Mouse (Mus musculus): ENCODE data around the gene B3gnt7. TPM values are rescaled to one million over a fixed set of nuclear protein-coding genes. Genes with fewer than 3 reads are reported as not detected.

B3gnt7 gene
- total and polyA plus RNA-seq, 2 experiments from 2014 or later: 10.6 to 11.7 TPM

DNA sequence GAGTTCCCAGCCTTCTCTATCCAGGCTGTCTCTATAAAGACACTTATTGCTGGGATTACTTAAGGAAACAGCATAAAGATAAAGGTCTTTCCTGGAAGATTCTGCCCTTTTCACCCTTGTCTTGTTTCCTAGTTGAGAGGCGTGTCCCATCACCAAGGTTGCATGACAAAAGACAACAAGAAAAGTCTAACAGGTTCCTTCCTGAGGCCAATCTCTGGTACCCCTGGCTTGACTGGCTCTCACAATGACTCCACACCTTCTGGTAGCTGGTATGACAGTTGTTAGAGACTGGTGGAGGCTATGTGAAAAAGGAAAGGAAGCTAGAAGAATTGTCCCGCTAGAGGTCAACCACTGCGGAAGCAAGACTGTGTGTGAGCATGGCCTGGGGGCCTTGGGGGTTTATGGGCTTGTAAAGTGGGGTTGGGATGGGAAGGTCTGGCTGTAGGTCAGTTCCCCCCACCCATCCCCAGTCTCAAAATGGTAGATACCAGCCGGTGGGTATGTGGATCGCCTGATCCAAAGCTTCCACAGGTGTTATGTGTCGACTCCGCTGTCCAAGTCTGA lies 6.7 kb downstream of the B3gnt7 start:
- no peak overlapping the region for H3K27ac ChIP-seq (ENCODE audit: low read depth, low read length)
- H3K27me3 ChIP-seq (ENCODE audit: insufficient read depth, low read length): no peaks in the 10 kb centered on the region
- WGBS: 94% methylated on average over 7 of the region's 7 CpGs
- no peak overlapping the region for H3K4me3 ChIP-seq (ENCODE audit: low read depth, low read length)
- TF ChIP-seq CTCF (IDR thresholded peaks at IDR 0.05; ENCODE audit: low read depth): no peak
- ATAC-seq: no peak
- DNase-seq: no peak
- H3K36me3 ChIP-seq (ENCODE audit: insufficient read depth): no peaks in the 10 kb centered on the region
- H3K4me1 ChIP-seq (ENCODE audit: insufficient read depth): no peaks in the 10 kb centered on the region
- H3K9ac ChIP-seq: no peak overlapping the region
- H3K4me2 ChIP-seq (ENCODE audit: low read depth): no peak overlapping the region
- H3K9me3 ChIP-seq (ENCODE audit: low read length): no peaks in the 10 kb centered on the region

DNA sequence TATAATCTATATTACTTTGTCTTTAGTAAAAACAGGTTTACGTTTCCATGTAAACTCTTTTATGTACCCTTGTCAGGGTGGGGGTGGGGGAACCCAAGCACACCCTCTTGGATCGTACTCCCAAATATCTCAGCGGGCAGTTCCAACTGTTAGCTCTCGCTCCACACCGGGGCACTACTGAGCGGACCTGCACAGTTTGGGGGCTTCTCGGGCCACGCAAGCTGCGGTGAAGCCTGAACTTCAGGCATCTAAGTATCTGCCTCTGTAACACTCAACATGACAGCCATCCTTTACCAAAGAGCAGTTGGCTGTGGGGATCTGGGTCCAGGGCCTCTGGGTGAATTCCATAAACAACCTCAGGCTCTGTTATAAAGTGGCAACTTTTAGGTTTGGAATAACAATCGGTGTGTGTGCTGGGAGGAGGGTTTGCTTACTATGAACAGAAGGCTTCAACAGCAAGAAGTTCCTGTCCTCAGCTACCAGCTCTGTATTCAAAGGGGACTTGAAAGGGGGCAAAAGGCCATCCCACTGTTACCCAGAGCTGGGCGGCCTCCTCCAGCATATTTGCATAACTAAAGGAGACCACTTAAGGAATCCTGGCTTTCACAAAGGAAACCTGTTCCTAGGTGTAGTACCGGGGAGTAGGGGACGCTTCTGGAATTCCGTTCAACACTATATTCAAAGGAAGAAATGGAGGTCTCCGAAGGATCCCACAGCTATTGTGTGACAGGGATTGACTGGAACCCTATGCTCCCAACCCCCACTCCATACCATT lies 8.1 kb downstream of the B3gnt7 start:
- Histone ChIP-seq H3K4me1 (ENCODE audit: insufficient read depth) (no peaks in the 10 kb centered on the region), H3K4me3 (ENCODE audit: low read depth, low read length) (no peak overlapping the region), H3K27me3 (ENCODE audit: insufficient read depth, low read length) (no peaks in the 10 kb centered on the region), H3K9ac (no peak overlapping the region), H3K36me3 (ENCODE audit: insufficient read depth) (no peaks in the 10 kb centered on the region), H3K9me3 (ENCODE audit: low read length) (no peaks in the 10 kb centered on the region), H3K27ac (ENCODE audit: low read depth, low read length) (no peak overlapping the region), H3K4me2 (ENCODE audit: low read depth) (no peak overlapping the region)
- no peak for TF ChIP-seq CTCF (IDR thresholded peaks at IDR 0.05; ENCODE audit: low read depth)
- DNase-seq (no peak), ATAC-seq (no peak)
- WGBS: 21% methylated on average over 15 of the region's 15 CpGs

DNA sequence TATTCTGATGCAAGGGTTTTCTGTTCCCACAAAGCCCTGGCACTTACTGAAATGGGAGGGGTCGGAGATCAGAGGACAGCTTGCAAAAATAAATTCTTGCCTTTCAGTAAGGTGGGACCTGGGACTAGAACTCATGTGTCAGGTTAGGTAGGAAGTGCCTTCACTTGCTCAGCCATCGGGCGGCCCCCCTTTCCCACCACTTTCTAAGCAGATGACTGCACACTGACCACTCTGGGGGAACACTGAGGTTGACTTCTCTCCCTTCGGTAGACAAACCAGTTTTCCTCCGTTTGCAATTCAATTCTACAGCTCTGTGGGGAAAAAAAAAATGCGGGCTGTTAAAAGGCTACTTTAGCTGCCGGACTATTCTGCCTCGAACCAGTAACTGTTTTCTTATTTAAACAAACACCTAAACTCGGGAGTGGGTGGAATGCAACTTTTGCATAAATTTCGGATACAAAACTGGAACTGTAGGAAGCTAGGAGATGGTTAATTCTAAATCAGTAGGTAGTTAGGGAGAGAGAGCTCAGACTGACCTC lies 8.9 kb downstream of the B3gnt7 start:
- Histone ChIP-seq H3K9ac (no peak overlapping the region), H3K27ac (ENCODE audit: low read depth, low read length) (no peak overlapping the region), H3K27me3 (ENCODE audit: insufficient read depth, low read length) (no peaks in the 10 kb centered on the region), H3K4me1 (ENCODE audit: insufficient read depth) (no peaks in the 10 kb centered on the region), H3K4me2 (ENCODE audit: low read depth) (no peak overlapping the region), H3K36me3 (ENCODE audit: insufficient read depth) (no peaks in the 10 kb centered on the region), H3K9me3 (ENCODE audit: low read length) (no peaks in the 10 kb centered on the region), H3K4me3 (ENCODE audit: low read depth, low read length) (no peak overlapping the region)
- DNase-seq (no peak), ATAC-seq (no peak)
- TF ChIP-seq CTCF (IDR thresholded peaks at IDR 0.05; ENCODE audit: low read depth): no peak
- WGBS: 31% methylated on average over 10 of the region's 10 CpGs

DNA sequence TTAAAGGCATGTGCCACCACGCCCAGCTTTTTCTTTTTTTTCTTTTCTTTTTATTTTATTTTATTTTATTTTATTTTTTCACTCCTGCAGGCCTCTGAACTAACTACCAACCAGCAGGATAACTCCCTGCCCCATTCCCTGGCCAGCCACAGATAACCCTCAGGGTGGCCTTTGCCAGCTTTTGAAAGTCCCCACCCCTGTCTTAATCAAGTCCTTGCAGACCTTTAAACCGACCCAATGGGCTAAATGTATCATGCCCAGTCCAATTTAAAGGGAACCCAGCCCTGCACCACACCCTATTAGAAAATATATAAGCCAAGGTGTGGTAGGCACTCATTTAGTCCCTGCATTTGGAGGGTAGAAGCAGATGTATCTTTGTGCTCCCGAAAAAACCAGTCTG lies 9.6 kb downstream of the B3gnt7 start:
- ATAC-seq: no peak

DNA sequence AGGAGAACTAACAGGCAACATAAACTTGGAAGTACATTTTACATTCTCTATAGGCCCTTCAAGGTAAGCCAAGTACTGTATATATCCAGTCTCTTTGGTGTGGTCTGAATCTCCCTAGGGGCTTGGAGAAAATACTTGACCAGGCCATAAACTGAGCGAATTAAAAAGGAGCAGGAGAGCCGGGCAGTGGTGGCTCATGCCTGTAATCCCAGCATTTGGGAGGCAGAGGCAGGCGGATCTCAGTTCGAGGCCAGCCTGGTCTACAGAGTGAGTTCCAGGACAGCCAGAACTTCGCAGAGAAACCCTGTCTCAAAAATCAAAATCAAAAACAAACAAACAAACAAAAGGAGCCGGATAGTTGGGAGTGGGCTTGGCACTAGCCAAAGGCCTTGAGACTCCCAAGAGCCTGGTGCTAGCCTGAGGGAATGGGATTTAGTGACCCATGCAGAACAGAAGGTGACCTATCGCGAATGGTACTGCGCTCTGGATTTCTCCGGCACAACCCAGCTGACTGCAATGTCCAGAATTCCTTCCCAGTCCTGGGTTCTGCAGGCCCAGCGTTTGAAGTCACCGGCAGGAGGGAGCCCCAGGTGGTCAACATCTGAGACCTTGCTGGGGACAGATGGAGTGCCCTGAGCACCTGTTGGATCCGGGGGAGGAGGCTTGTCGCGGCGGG lies 10.6 kb downstream of the B3gnt7 start:
- no peak for DNase-seq
- 47% methylated on average over 16 of the region's 16 CpGs for WGBS
- ATAC-seq: no peak
- Histone ChIP-seq H3K9ac (no peak overlapping the region), H3K27ac (ENCODE audit: low read depth, low read length) (no peak overlapping the region), H3K27me3 (ENCODE audit: insufficient read depth, low read length) (no peaks in the 10 kb centered on the region), H3K36me3 (ENCODE audit: insufficient read depth) (no peaks in the 10 kb centered on the region), H3K4me2 (ENCODE audit: low read depth) (no peak overlapping the region), H3K4me1 (ENCODE audit: insufficient read depth) (no peaks in the 10 kb centered on the region), H3K4me3 (ENCODE audit: low read depth, low read length) (no peak overlapping the region), H3K9me3 (ENCODE audit: low read length) (no peaks in the 10 kb centered on the region)
- TF ChIP-seq CTCF (IDR thresholded peaks at IDR 0.05; ENCODE audit: low read depth): no peak

More for the DNA sequence above, 9.6 kb downstream of the B3gnt7 start:
- Histone ChIP-seq H3K4me1 (ENCODE audit: insufficient read depth) (no peaks in the 10 kb centered on the region), H3K9ac (no peak overlapping the region), H3K27ac (ENCODE audit: low read depth, low read length) (no peak overlapping the region), H3K4me2 (ENCODE audit: low read depth) (no peak overlapping the region), H3K9me3 (ENCODE audit: low read length) (no peaks in the 10 kb centered on the region), H3K27me3 (ENCODE audit: insufficient read depth, low read length) (no peaks in the 10 kb centered on the region), H3K36me3 (ENCODE audit: insufficient read depth) (no peaks in the 10 kb centered on the region), H3K4me3 (ENCODE audit: low read depth, low read length) (no peak overlapping the region)
- DNase-seq: no peak
- 83% methylated on average over 3 of the region's 3 CpGs for WGBS
- TF ChIP-seq CTCF (IDR thresholded peaks at IDR 0.05; ENCODE audit: low read depth): no peak

DNA sequence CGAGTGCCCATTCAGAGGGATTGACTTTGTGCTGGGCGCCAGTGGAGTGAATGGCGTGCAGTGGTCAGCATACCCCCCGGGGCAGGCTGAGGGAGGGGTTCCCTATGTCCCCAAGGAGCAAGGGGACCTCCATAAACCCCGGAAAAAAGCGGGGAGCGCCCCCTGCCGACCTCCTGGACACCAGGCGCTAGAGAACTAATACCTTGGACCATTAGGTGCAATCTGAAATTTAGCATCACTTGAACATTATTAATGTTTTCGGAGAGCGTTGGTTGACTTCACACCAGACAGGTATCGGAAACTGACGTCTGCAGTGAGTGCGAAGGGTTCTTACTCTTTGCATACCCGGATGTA lies 11.1 kb downstream of the B3gnt7 start:
- no peak for DNase-seq
- H3K36me3 ChIP-seq (ENCODE audit: insufficient read depth): no peaks in the 10 kb centered on the region
- no peak for ATAC-seq
- WGBS: 25% methylated on average over 15 of the region's 15 CpGs
- H3K9ac ChIP-seq: no peak overlapping the region
- 0 out of 2 replicates have a peak, but pooled peaks have one; percentile 14 for TF ChIP-seq CTCF (IDR thresholded peaks at IDR 0.05; ENCODE audit: low read depth)
- H3K4me1 ChIP-seq (ENCODE audit: insufficient read depth): no peaks in the 10 kb centered on the region
- no peak overlapping the region for H3K4me3 ChIP-seq (ENCODE audit: low read depth, low read length)
- no peak overlapping the region for H3K4me2 ChIP-seq (ENCODE audit: low read depth)
- H3K9me3 ChIP-seq (ENCODE audit: low read length): no peaks in the 10 kb centered on the region
- no peak overlapping the region for H3K27ac ChIP-seq (ENCODE audit: low read depth, low read length)
- no peaks in the 10 kb centered on the region for H3K27me3 ChIP-seq (ENCODE audit: insufficient read depth, low read length)

Data from forebrain, postnatal 0 days (tissue).